Mouse (Mus musculus): Measurements from ENCODE around the gene Fitm2. TPM values are rescaled to one million over a fixed set of nuclear protein-coding genes. Genes with fewer than 3 reads are reported as not detected.

Gene Fitm2
- polyA plus RNA-seq, 1 experiment: 21.5 TPM

- WGBS: 4% methylated on average over 10 of the region's 10 CpGs
- H3K27ac ChIP-seq (ENCODE audit: insufficient read depth, low read length): peak overlapping the region; percentile 32; the same call in 1 of the 2 replicates
- DNase-seq: peak in 1 of 2 experiments; percentile 25
- no peaks in the 10 kb centered on the region for H3K27me3 ChIP-seq (ENCODE audit: control insufficient read depth, insufficient read depth, low read length)
- H3K4me3 ChIP-seq (replicated peaks; ENCODE audit: insufficient read depth, low read depth, low read length): peak overlapping the region; percentile 92
- TF ChIP-seq POLR2A (IDR thresholded peaks at IDR 0.05; ENCODE audit: borderline replicate concordance, insufficient read depth, low read length) (no peak), CTCF (IDR thresholded peaks at IDR 0.05; ENCODE audit: borderline replicate concordance, insufficient read depth, low read depth, low read length) (no peak)
- H3K4me1 ChIP-seq (ENCODE audit: control insufficient read depth, insufficient read depth, low read length): peaks cover 18% of the 10 kb centered on the region
Measured at GRCm38 (mm10) chr2:163420366-163420886, 52.0 kb downstream of the Fitm2 start.

GRCm38 (mm10) chr2:163419346-163420045, 52.9 kb downstream of the Fitm2 start:
- TF ChIP-seq POLR2A (IDR thresholded peaks at IDR 0.05; ENCODE audit: borderline replicate concordance, insufficient read depth, low read length) (peak; percentile 98), CTCF (IDR thresholded peaks at IDR 0.05; ENCODE audit: borderline replicate concordance, insufficient read depth, low read depth, low read length) (peak; percentile 27; the same call in 1 of the 2 replicates)

GRCm38 (mm10) chr2:163418841-163419345, 53.5 kb downstream of the Fitm2 start:
- H3K27ac ChIP-seq (ENCODE audit: insufficient read depth, low read length): peak overlapping the region; percentile 6
- WGBS: under 1% methylated on average over 50 of the region's 50 CpGs
- H3K4me3 ChIP-seq (replicated peaks; ENCODE audit: insufficient read depth, low read depth, low read length): peak overlapping the region; percentile 87
- no peak for DNase-seq
- H3K4me1 ChIP-seq (ENCODE audit: control insufficient read depth, insufficient read depth, low read length): peaks cover 14% of the 10 kb centered on the region
- no peak for TF ChIP-seq CTCF (IDR thresholded peaks at IDR 0.05; ENCODE audit: borderline replicate concordance, insufficient read depth, low read depth, low read length)
- no peak for TF ChIP-seq POLR2A (IDR thresholded peaks at IDR 0.05; ENCODE audit: borderline replicate concordance, insufficient read depth, low read length)
- no peaks in the 10 kb centered on the region for H3K27me3 ChIP-seq (ENCODE audit: control insufficient read depth, insufficient read depth, low read length)

More at GRCm38 (mm10) chr2:163419346-163420045, 52.9 kb downstream of the Fitm2 start:
- DNase-seq: peak; percentile 100
- Histone ChIP-seq H3K4me1 (ENCODE audit: control insufficient read depth, insufficient read depth, low read length) (peaks cover 17% of the 10 kb centered on the region), H3K27me3 (ENCODE audit: control insufficient read depth, insufficient read depth, low read length) (no peaks in the 10 kb centered on the region), H3K27ac (ENCODE audit: insufficient read depth, low read length) (peak overlapping the region; percentile 57), H3K4me3 (replicated peaks; ENCODE audit: insufficient read depth, low read depth, low read length) (peak overlapping the region; percentile 92)
- under 1% methylated on average over 71 of the region's 71 CpGs for WGBS

GRCm38 (mm10) chr2:163417830-163418229, 54.6 kb downstream of the Fitm2 start:
- Histone ChIP-seq H3K27ac (ENCODE audit: insufficient read depth, low read length) (no peak overlapping the region), H3K4me1 (ENCODE audit: control insufficient read depth, insufficient read depth, low read length) (peaks cover 9% of the 10 kb centered on the region), H3K27me3 (ENCODE audit: control insufficient read depth, insufficient read depth, low read length) (no peaks in the 10 kb centered on the region), H3K4me3 (replicated peaks; ENCODE audit: insufficient read depth, low read depth, low read length) (no peak overlapping the region)
- TF ChIP-seq CTCF (IDR thresholded peaks at IDR 0.05; ENCODE audit: borderline replicate concordance, insufficient read depth, low read depth, low read length) (no peak), POLR2A (IDR thresholded peaks at IDR 0.05; ENCODE audit: borderline replicate concordance, insufficient read depth, low read length) (no peak)
- DNase-seq: no peak

- H3K4me1 ChIP-seq (ENCODE audit: control insufficient read depth, insufficient read depth, low read length): peaks cover 7% of the 10 kb centered on the region; the same call in 1 of the 2 replicates
- H3K27me3 ChIP-seq (ENCODE audit: control insufficient read depth, insufficient read depth, low read length): no peaks in the 10 kb centered on the region
- H3K4me3 ChIP-seq (replicated peaks; ENCODE audit: insufficient read depth, low read depth, low read length): no peak overlapping the region
- 83% methylated on average over 6 of the region's 6 CpGs for WGBS
- DNase-seq: no peak
- no peak overlapping the region for H3K27ac ChIP-seq (ENCODE audit: insufficient read depth, low read length)
- TF ChIP-seq CTCF (IDR thresholded peaks at IDR 0.05; ENCODE audit: borderline replicate concordance, insufficient read depth, low read depth, low read length): no peak
- TF ChIP-seq POLR2A (IDR thresholded peaks at IDR 0.05; ENCODE audit: borderline replicate concordance, insufficient read depth, low read length): no peak
Measured at GRCm38 (mm10) chr2:163417026-163417425, 55.4 kb downstream of the Fitm2 start.

Other genes with a start within 250 kb of the Fitm2 start
- 0.48 and 0.52 TPM in 2 replicates for gene Jph2, start 74.6 kb downstream of the Fitm2 start, polyA plus RNA-seq (2012; rRNA removed)
- 37.7 and 39.4 TPM in 2 replicates for gene Oser1, start 47.9 kb downstream of the Fitm2 start, polyA plus RNA-seq (2012; rRNA removed)
- 126 and 128 TPM in 2 replicates for gene Gdap1l1, start 34.2 kb downstream of the Fitm2 start, polyA plus RNA-seq (2012; rRNA removed)
- gene R3hdml, start 19.7 kb upstream of the Fitm2 start, polyA plus RNA-seq (2012; rRNA removed): not detected in 2 replicates
- 0.02 and 0.03 TPM in 2 replicates for gene Hnf4a, start 34.2 kb upstream of the Fitm2 start, polyA plus RNA-seq (2012; rRNA removed)
- gene Ttpal, start 129.7 kb upstream of the Fitm2 start, polyA plus RNA-seq (2012; rRNA removed): 23.7 and 28.0 TPM in 2 replicates
- gene Serinc3, start 172.5 kb upstream of the Fitm2 start, polyA plus RNA-seq (2012; rRNA removed): 162 and 179 TPM in 2 replicates
- 49.6 and 57.4 TPM in 2 replicates for gene Pkig, start 185.8 kb upstream of the Fitm2 start, polyA plus RNA-seq (2012; rRNA removed)